Mouse (Mus musculus) right cerebral cortex, adult 2 months (tissue): Measurements from ENCODE around the gene Bbs9.

ENCODE experiments used
- DNase-seq, 2 experiments: peaks; one replicate each; pipeline ENCODE4 v3.0.0; 2021 to 2022; ENCODE audit warnings: low spot score in 2 of 2

Gene Bbs9

DNA sequence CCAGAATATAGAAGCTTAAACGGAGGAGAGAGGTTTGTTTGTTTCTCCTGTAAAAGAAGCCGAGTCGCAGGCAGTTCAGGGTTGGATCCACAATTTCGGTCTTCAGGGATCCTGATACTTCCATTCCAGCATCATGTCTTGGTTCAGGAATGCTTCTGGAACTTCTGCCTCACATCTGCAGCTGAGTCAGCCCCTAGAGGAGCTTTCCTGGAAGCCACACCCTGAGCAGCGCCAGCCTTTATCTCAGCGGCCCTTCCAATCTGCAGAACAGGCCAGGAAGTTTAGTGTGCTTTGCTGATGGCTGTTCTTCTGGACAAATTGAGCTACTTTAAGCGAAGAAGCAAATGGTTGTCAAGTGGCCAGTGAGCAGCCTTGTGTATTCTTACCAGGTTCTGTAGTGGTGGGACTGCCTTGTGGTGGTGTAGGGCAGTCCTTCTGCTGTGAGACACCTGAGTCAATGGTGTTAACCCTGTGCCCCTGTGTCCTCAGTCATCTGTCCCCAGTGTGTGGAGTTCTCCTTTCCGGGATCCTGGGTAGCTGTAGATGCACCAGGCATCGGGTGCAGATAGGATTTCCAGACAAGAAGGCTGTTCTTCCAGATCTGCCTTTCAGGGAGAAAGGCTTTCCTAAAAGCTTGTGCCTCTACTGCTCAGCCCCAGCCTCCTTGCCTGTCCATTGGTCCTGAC is 157.4 kb downstream of the Bbs9 start:
- DNase-seq: no peak

DNA sequence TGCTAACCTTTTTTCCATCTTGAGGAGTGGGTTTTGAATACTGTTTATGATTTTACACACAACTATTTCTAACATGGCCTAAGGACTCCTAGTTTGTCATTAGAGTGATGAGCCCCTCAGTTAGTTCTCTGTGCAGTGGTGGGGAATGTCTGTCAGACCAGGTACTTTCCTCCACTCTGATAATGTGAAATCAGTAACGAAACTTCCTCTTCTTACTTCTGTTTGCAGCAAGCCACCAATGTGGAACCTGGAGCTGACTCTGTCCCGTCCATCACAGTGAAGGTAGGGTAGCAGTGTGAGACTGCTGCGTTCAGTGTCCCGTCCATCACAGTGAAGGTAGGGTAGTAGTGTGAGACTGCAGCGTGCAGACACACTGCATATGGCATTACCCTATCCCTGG is 163.0 kb downstream of the Bbs9 start:
- no peak for DNase-seq

DNA sequence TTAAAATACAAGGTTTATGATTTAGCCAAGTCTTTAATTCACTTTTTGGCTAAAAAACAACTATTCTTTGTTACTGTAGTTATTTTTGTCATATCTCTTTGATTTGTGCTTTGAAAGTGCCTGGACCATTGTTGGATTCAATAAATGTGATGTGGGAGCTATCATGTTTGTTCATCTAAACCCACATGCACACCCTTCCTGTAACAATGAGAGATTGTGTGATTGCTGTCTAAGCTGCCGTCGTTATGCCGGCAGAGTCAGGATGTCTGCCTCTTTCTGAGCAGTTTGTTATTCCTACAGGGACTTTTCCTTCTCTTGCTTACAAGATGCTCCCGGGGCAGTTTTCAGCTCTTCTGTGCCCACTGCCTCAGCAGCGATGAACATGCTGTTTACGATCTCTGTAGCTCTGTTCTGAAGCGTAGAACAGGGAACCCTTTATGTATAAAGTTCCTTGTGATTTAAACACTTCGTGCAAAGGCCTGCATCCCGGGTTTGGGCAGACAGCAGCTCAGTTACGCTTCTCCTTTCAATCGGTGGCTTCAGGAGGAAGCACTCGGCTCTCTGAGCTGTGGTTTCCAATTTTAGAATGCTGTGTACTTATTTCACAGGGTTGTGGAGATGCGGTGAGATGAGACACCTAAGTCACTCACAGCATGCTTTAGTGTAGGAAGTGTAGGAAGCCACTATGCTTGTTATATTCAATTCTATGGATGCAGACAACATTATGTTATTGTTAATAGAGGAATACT is 165.3 kb downstream of the Bbs9 start:
- no peak for DNase-seq

DNA sequence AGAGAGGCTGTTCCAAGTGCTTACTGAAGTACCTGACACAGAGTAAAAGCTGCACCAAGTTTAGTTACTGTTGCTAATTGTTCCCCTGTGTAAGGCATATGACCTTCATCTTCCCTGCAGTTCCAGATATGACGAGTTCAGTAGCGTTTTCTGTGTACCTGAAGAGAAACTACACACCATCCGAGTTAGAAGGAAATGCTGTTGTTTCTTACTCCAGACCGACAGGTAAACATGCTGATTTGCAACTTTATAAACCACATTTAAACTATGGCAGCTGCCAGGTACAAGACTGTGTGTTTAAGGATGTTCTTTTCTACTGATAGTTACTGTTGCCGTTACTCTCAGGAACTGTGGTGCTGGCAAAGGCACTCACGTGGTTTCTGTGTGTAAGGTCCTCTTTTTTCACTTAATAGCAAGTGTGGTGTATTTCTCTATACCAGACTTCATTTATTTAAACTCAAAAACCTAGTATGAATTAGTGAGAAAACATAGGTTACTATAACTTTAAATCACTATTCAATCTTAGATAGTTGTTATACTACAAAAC is 170.4 kb downstream of the Bbs9 start:
- DNase-seq: no peak

DNA sequence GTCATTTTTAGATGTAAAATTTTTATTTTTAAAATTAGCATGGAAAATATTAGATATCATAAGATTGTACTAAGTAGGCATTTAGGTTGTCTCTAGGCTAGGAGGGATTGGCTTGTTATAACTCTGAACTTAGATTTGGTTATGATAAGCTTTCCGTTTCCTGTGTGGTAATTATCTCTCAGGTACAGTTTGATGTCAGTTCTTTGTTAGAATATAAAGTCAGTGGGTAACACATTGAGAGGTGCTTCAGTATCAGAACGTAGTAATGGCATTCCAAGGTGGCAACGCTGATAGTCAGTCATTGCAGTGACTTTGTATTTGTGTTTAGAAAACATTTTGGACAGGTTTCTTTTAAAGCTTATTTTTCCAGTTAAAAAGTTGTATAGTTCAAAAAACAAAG is 170.9 kb downstream of the Bbs9 start:
- DNase-seq: no peak

DNA sequence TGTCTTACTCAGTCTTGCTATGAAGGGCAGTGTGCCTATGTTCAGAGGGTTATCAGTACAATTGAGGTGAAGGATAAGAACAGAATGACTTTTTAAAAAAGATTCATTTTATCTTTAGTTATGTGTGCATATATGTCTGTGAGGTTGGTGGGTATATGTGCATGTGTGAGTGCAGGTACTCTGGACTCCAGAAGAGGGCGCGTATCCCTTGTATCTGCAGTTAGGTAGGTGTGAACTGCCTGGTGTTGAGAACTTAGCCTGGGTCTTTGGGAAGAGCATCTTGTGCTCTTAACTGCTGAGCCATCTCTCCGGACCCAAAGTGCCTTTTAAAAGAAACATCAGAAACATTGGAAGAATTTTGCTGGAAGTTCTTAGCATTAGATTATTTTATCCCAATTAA is 172.6 kb downstream of the Bbs9 start:
- DNase-seq: no peak

DNA sequence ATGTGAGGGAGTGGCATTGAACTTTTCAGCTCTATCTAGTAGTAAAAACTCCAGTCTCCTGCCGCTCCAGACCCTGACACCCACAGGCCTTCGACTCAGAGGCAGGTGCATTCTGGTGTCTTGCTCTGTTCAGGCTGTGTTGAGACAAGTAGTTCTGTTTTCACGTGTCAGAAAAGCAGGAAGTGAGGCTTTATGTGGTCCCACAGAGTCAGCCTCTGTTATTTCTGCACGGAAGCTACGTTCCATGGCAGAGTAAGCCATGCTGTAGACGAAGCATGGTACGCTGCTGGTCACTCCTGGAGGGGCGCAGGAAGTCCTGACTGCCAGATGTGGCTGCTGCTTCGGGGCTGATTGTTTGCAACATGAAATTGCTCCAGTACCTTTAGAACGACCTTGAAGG is 174.1 kb downstream of the Bbs9 start:
- DNase-seq: no peak

DNA sequence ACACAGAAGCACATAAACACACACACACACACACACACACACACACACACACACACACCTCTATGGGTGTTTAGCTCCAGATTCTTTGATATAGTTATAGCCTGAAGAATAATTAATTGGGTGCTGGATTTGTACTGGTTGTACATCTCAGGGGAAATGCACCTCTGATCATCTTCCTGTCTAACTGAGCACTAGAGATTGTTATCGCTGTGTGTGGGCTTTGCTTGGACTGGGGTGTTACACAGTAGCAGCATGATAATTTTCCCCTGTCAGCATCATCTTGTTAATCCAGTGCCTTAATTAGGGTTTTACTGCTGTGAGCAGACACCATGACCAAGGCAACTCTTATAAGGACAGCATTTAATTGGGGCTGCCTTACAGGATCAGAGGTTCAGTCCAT is 175.3 kb downstream of the Bbs9 start:
- DNase-seq: no peak

DNA sequence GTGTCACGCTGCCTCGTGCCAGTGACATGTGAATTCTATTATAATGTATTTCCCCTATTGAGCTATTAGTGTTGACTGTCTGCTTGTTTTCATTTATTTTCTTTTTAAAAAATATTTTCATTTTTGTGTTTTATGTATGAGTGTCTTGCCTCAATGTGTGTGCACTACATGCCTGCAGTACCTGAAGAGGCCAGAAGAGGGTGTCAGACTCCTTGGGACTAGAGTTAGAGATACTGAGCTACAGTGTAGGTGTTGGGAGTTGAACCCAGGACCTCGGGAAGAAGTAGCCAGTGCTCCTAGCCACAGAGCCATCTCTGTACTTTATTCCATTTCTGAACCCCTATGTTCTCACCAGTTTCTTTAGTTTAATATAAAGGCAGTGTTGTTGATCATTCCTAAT is 176.1 kb downstream of the Bbs9 start:
- DNase-seq: no peak

DNA sequence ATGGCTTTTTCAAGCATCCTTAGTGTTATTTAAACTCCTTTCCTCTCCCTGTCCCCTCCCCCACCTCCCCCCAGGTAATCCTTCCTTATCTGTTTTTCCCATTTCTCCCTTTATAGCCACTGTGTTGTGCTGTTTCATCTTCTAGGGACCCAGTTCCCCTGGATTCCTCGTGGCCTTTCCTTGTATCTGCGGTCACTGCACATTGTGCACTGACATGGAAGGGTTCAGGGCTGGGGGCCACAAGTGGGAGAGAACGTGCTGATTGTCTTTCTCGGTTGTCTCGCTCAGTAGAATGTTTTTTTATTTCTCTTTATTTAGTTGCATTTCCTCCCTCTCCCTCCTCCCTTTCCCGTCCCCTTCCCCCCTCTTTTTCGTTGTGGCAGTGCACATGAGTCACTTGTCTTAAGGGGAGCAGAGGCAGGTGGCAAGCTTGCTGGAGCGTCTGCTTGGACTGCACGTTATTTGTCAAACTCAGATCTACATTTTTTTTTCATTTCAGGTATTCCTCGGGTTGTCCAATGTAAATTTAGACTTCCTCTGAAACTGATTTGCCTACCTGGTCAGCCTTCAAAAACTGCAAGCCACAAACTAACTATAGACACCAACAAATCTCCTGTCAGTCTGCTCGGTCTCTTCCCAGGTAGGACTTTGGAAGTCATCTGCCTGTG is 179.3 kb downstream of the Bbs9 start:
- DNase-seq: peak in 1 of 2 experiments; percentile 7

DNA sequence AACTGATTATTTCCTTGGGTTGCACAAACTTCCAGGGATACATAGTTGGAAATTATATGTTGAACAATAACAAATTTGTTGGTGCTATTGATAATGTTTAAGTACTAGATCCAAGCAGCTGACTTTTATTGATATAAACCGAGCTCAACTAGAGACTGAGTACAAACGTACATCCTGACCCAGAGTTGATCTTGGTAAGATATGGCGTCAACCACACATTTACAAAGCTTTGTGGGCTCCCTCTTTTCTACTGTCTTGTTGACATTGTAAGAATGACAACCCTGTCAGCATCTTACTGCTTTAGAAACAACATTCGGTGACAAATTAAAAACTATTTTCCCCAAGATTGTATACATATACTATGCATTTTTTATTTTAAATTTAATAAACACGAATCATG is 181.7 kb downstream of the Bbs9 start:
- no peak for DNase-seq

DNA sequence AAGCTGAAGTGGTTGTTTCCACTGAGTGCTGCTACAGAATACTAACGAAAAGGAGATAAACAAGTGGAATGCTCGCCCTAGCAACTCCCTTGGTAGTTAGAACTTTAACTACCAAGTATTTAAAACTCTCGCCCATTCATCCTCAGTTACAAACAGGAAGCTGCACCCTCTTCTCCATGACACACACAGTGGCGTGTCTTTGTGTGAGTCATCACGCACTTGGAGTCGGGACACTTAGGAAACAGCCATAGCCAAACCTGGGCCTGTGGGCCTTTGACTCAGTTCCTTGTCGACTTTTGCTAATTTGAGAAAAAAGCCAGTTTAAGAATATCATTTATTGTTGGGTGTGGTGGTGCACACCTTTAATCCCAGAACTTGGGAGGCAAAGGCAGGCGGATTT is 189.6 kb downstream of the Bbs9 start:
- DNase-seq: no peak

DNA sequence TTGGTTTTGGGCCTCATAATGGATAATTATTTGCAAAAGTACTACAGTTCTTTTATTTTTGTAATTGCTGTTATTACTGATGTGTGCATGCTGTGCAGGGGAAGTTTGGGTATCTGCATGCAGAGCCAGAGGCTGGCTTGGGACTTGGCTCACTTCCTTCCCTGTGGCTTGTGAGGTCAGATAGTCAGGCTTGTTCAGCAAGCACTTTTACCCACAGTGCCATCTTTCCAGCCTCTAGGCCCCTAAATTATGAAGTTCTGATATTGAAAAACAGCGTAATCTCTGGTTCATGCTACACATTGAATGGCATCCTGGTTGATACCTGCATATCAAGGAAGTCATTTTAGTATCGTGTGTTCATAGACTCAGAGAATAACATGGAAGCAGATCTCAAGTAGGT is 197.4 kb downstream of the Bbs9 start:
- DNase-seq: no peak

DNA sequence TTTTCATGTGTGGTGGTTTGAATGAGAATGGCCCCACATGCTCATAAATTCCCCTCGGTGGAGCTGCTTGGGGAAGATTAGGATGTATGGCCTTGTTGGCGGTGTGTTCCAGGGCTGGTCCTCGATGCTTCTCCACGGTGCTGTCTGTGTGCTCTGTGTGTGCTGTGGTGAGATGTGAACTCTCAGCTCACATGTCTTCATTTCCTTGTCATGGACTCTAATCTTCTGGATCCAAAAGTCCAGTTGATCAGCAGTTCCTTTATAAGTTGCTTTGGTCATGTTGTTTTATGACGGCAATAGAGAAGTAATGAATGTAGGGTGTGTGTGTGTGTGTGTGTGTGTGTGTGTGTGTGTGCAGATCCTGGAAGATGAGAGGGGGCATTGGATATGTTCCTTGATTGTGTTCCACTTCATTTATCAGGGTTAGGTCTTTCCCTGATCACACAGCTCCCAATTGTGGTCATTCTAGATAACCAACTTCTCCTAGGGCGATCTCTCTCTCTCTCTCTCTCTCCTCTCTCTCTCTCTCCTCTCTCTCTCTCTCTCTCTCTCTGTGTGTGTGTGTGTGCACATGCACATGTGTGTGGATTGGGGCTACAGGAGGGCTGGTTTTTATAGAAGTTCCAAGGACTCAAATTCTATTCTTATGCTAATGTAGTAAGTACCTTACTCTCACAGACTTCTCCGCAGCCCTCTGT is 201.8 kb downstream of the Bbs9 start:
- DNase-seq: no peak

DNA sequence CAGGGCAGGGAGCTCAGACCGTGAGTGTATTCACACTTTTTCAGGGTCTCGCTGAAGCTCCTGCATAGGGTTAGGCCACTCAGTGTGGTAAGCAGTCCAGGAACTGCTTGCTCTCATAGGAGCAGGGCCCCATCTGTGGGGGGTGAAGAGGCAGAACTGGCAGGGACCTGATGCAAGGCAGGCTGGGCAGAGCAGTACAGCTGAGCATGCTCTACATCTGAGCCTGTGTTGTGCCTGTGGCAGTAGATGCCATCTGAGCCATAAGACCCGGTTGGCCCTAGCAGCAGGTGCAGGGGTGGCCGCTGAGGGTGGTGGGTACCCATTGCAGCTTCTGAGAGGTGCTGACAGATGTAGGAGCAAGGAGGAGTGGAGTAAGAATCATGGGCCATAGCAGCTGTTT is 202.5 kb downstream of the Bbs9 start:
- DNase-seq: no peak

DNA sequence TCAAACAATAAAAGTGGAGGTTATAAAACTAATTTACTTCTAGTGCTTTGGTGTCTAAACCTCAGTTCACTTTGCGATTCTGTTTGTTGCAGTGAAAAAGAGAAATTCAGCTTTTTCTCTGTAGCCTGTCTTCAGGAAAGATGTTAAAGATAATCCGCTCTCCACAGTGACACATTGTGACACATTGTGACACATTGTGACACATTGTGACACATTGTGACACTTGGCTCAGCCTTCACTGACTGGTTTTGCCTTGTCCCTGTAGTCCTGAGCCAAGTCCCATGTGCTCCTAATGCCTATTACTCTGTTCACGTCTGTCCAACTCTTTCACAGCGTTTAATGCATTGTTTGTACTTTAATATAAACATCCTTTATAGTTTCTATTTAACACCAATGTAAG is 203.0 kb downstream of the Bbs9 start:
- no peak for DNase-seq

DNA sequence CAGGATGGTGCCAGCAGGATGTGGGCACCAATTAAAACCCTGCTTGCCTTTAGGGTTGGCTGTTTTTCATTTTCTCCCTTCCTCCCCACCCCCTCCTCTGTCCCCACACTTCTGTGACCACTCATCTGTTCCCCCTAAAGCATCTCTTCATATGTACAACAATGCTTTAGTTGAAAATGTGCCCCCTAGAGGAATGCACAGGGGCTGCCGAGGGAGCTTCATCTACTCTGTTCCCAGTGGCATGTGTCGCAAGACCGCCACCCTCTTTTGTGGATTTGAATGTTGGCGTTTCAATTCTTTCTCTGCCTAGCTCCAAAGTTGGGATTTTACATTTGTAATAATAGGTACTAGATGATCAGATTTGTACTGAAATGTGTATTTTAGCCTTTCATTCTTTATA is 204.0 kb downstream of the Bbs9 start:
- DNase-seq: no peak

DNA sequence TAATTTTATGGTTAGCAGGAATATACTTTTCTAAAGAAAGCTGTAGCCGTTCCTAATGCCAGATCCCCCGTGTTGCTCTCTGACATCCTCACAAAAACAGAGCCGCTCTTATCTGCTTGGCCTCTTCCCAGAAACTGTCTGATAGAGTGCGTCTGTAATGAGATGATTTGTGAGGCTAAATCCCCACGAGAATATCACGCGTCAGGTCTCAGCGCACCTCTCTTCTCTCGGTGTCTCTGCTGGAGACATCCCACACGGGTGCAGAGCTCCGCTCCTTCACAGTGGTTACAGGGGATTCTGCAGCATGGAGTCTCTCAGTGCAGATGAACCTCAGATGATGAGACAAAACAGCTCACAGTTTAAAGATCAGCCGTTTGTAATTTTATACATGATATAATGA is 204.5 kb downstream of the Bbs9 start:
- DNase-seq: no peak

DNA sequence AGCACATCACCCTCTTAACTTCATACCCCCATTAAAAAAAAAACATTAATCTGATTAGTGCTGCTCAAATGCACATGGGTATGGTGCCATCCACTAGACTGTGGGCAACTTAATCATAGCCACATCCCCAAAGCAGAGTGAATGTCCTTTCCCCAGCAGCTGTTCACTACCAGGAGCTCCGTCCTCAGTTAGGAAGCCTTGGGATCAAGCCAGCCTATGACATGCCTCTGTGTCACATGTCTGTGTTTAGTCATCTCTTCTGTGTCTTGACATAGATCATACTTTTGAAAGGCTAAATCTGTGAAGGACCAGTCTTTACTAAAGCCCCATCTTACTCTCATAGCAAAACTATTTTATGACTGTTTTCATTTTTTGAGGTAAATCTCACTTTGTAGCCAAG is 205.0 kb downstream of the Bbs9 start:
- no peak for DNase-seq

DNA sequence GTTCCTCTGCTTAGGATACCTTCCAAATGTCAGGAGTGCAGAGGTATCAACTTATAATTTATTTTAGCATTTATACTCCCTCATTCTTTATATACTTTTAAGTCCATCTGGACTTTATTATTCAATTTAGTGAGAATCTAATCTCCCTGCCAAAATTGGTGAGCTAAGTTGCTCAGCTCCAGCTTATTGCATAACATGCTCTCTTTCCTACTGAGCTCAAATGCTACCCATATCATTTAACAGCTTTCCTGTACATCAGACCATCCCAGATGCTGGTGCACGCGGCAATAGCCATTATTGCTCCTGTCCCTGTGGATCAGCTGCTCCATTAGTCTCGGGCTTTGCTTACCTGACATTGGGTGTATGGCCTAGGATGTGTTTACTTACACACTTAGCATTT is 208.3 kb downstream of the Bbs9 start:
- no peak for DNase-seq

DNA sequence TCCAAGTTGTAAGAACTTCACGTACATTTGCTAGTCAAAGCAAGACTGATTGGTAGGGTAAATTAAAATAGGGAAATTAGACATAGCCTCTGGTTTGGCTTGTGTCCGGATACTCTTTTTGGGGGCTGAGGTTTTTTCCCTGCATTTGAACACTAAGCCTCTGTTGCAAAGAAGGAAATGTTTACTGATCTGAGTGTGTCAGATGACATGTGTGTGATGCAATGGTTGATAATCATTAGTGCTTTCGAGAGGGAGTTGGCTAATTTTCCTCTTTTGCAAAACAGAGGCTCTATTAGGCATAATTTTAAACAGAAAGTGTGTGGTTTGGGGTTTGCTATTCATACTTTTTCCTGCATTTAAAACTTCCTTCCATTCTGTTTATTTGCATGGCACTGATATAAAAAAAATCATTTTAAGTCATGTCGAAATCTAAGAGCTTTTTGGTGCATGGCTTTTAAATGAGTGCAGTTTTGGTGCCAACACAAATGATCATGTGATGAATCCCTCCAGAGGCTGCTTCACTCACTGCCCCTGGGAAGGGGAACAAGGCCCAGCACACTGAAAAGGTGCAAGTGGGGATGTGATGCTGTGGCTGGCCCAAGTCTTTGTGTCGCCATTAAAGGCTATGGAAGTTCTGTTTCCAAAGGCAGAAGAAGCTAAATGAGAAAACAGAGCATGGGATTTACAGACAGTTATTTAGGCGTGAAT is 211.4 kb downstream of the Bbs9 start:
- no peak for DNase-seq

DNA sequence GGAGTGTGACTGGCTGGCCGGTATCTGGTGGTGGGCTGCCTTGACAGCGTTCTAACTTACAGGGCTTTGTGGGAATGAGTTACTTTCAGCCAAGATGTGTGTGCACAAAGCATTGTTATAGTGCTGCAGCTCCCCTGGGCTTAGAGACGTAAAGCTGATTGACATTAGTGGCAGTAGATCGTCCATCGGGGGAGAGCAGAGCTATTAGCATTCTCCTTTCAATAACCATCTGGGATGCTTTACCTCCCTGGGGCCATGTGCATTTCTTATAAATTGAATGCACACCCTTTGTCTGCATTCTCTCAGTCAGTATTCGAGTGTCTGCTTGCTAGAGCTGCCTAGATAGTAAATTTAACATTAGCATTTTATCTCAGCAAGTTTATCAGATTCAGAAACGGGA is 214.7 kb downstream of the Bbs9 start:
- DNase-seq: no peak
